Mouse (Mus musculus) G1E-ER4 (cell line): ENCODE results near the gene Helz. TPM values are rescaled to one million over a fixed set of nuclear protein-coding genes. Genes with fewer than 3 reads are reported as not detected.

ENCODE experiments used
- GATA1 ChIP-seq: IDR thresholded peaks from one replicate; pipeline ENCODE4 v1.8.0; 2012; ENCODE audit warnings: low read length, inconsistent platforms
- polyA plus RNA-seq: library from polyadenylated mRNA; stranded (reverse); fragments of >175 nt; gene quantifications from 2 replicates; pipeline ENCODE4 v1.2.3, GENCODE M21; 2012

Helz gene
- polyA plus RNA-seq, 1 experiment, result 76.9 TPM

DNA sequence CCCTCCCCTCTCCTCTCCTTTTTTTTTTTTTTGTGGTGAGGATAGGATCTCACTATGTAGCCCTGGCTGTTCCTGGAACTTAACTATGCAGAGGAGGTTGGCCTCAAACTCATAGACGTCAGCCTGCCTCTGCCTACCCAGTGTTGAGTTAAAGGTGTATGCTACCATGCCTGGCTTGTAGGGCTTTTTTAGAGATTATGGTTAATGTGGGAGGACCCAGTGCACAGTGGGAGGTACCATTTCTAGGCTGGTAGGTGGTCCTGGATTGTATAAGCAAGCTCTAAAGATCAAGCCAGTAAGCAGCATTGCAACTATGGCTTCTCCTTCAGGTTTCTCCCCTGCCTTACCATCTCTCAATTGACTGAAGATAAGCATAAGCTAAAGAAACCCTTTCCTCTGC is 7.4 kb upstream of the Helz start:
- no peak for TF ChIP-seq GATA1

DNA sequence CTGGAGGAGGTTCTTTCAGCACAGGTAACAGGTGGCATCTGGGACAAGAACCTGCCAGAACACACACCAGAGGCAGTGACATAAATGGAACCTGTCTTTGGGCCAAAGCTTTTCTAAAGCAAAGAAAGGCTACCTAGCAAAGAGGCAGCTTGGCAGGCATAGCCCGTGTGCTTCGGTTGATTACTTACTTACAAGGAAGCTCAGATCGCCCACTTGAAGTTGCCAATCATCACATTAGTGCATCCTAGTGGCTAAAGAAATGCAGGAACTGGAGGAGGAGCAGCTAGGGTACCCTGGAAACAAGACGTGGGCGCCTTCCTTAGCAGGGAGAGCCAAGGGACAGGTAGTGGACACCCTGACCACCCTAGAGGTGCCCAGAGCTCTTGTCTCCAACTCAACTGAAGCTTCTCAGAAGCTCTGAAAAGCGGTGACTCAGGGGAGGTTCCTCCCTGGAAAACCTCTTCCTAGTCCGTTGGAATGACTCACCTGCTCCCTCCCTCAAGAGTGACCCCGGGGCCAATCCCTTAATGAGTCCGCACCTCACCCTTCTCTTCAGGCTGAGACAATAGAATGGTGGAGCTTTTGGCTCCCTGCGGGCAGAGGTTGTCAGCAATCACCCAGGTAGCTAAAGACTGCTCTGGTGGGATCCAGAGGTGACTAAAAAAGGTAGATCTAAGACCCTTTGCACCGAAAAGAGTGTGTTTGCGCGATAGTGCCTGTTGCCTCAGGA is 1.8 kb upstream of the Helz start:
- no peak for TF ChIP-seq GATA1

DNA sequence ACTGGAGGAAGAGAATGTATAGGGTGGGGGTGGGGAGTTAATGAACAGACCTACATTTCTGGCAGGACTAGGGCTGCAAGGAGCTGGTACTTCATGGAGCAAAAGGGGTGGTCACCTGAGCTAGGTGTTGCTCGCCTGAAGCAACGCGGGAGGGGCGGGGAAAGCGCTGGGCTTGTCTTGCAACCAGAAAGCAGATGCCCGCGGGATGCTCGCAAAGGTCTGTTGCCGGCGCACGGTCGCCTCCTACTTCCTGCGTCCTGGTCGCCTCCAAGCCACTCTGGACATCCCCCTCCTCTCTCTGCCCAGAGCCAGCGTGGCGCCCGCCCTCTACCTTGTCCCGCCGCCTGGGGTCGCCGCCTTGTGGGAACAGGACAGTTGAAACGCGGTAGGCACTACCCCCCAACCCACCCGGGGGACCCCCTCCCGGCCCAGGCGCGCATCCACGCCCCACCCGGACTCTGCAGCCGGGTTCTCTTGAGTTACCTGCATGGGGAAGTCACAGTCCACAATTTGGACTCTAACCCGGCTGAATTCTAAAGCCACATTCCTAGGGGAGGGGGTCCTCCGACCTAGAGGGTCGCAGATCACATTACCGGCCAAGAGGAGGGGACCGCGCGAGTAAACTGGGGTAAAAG is 946 bp upstream of the Helz start:
- TF ChIP-seq GATA1, result no peak

DNA sequence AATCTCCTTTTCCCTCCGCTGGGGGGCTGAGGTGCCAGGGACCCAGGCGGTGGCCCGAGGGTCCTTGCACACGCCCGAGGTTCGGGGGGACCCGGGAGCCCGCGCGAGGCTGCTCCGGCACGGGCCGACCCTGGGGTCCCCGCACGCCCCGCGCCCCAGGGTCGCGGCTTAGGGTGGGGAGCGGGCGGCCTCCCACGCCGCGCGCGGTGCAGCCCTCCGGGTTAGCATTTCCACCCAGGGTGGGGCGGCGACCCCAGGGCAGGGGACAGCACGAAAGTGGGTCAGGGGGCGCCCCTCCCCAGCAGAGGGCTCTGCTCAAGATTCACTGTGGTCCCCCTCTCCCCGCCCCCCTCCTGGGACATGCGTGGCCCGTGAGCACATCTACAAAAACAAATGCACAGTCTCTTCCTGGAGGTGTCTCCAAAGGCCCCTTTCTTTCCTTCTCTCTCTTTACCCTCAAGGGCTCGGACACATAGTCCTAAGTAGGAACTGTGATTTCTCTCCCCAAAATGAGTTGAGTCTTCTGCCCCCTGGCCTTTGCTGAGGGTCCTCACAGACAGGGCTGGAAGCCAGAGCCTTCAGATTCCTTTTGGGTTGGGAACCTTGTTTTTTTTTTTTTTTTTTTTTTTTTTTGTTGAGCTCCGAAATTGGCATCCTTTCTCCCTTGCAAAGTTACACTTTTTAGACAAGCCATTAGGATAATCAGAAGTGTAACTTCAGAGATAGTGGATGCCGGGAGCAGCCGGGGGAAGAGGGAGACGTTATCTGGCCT is 660 bp downstream of the Helz start:
- no peak for TF ChIP-seq GATA1

DNA sequence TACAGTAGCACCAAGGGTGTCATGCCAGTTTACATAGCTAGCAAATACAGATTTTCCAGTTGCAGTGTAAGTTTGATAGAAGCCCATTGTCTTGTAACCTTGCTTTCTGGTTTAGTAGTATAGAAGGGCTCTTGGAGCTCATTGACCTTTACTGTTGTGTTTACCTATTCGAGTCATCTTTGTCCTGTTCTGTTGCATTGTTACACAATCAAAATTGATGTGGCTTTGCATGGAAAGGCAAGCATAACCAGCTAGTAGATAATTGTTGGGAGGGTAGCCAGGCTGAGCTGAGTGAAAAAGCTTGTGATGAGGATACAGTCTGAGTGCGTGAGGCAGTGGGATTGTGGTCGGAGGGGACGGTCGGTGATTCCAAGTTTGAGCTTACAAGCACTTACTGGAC is 12.1 kb downstream of the Helz start:
- no peak for TF ChIP-seq GATA1

DNA sequence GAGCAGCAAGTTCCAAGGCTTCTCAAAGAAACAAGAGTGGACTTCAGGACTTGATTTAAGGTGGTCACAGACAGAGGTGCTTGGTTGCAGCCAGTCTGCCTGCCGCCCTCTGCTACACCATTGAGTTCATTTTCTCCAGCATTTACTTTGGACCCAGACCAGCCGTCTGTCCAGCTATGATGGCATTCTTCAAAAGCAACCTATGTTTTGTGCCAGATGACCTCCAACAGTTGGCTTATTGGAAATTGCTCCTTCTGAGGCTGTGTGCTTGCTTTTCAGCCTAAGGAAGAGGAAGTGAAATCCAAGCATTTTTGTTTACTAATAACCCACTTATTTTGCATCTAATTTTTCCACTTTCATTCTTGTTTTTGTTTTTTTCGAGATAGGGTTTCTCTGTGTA is 19.7 kb downstream of the Helz start:
- no peak for TF ChIP-seq GATA1

DNA sequence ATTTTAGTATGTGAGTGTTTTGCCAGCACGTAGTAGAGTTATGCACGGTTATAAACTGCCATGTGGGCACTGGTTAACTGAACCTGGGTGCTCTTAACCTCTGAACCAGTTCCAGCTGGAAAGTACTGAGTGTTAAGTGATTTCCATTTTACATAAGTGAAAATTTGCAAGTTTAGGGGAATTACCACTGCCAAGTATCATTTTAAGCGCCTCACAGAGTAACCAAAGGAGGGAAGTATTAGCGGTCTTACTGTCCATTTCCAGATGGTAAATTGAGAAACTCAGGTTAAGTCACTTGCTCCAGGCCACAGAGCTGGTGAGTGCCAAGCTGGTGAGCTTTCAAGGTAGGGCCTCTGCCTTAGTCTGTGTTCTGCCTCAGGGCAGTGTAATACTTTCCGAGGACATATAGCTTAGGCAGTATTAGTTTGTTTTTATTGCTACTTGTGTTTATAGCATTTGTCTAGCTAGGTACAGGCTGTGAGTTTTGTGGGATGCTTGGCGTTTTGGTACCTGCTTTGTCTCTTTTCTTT is 20.8 kb downstream of the Helz start:
- TF ChIP-seq GATA1, result no peak

DNA sequence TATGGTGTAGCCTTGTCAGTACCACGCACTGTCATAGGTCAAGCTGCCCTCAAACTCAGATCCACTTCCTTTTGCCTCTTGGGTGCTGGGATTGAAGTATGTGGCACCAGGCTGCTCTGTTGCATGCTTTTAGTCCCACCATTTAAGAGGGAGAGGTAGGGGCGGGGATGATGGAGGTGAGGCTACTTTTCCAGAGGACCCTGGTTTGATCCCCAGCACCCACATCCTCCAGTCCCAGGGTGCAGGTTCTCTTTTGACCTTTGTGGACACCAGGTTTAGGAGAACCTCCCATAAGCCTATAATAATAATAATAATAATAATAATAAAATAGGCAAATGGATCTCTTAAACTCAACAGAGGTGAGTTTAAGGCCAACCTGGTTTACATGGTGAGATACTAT is 23.6 kb downstream of the Helz start:
- TF ChIP-seq GATA1, result no peak

DNA sequence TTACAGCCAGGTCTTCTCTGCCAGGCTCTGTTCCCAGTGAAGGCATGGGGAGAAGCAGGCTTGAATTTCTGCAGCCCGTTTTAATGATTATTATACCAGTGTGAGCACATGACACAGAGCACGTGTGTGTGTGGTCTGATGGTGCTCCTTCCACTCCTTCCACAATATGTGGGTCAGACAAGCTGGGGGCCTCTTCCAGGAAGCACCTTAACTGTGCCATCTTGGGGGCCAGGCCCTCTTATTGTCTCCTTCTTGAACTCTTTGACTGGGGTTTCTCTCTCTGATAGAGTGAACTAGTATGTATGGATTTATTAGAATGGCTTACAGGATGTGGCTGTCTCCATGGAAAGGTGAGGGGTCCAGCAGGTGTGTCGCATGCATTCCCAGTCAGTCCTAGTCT is 24.8 kb downstream of the Helz start:
- no peak for TF ChIP-seq GATA1

DNA sequence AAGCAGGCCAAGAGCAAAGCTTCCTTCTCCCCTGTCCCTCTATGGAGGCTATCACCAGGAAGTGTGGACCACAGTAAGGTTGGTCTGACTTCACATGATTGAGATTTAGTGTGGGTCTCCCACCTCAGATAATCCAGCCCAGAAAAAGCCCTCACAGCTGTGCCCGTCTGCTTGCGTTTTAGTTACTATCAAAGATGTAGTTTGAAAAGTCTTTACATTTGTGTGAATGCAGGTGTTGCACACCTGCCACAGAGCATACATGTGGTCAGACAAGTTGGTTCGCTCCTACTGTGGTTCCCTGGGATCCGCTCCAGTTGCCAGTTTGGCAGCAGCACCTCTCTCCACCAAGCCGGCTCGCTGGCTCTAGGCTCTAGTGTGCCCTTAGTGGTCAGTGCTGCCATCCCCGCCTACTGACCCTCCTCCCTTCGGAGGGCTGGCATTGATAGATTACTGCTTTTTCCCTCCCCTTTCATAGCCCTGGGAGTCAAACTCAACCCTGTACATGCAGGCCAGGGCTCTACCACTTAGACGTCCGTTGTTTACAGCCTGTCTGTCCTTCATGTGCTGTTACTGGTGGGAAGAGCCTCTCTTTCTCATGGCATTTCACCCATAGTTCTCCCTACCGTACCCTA is 25.4 kb downstream of the Helz start:
- TF ChIP-seq GATA1, result no peak

DNA sequence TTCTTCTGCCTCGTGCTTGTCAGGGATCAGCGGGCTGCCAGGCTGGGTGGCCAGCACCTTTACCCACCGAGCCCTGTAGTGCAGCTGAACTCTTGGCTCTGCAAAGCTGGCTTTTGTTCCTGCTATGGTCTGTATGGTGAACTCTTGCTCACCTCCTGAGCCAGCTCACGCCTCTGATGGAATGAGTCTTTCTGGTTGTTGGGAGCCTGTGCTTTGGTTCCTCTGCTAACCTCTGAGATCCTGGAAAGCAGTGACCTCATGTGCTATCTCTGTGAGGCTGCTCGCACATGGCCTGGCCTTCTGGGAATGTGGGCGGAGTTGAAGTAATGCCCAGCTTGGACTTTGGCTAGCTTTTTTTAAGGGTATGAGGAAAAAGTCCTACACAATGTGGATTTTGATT is 26.1 kb downstream of the Helz start:
- no peak for TF ChIP-seq GATA1

DNA sequence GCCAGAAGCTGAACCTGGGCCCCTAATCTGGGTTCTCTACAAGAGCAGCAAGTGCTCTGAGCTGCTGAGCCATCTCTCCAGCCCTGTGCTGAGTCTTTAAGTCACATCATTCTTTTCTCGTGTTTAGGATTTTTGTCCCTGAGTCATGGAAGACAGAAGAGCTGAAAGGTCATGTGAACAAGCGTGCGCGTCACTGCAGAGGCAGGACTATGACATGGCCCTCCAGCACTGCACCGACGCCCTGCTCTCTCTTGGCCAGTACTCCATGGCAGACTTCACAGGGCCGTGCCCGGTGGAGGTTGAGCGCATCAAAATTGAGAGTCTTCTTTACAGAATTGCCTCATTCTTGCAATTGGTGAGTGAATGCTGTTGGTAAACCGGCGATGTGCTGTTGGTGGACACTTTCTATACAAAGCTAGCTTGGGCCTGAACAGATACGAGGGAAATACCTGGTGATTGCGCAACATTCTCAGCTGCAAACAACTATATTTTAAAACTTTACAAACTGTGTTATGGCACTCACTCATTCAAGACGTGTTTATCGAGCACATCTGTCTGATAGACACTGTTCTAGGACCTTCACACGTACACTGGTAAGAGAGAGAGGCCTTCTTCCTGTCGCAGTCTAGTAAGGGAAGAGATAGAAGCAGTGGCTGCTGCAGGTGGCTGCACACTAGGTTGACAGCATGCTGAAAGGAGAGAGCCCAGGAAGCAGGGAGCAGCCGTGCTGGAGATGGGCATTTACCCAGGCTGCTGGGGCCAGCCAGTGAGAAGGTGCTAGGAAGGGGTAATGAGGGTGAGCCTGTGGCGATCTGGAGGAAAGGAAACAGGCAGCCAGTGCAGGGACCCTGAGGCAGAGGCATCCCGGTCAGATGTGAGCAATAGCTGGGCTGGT is 27.3 kb downstream of the Helz start:
- TF ChIP-seq GATA1, result no peak

DNA sequence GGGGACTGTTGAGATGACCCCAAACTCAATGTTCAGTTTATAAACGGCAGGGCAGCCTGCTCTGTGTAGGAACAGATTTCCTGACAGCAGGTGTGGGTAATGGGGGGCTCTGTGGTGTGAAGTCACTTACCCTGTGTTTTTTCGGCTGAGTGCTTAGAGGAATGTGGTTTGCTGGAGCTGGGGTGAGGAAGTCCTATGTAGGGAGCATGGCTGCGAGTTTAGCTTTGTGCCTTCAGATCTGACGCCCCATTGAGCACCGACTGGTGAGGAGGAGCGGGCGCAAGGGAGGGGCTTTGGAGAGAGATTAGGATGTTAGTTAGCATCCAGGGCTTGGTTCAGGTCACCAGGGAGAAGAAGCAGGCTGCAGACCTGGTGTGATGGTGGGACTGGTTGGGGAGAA is 28.5 kb downstream of the Helz start:
- no peak for TF ChIP-seq GATA1

DNA sequence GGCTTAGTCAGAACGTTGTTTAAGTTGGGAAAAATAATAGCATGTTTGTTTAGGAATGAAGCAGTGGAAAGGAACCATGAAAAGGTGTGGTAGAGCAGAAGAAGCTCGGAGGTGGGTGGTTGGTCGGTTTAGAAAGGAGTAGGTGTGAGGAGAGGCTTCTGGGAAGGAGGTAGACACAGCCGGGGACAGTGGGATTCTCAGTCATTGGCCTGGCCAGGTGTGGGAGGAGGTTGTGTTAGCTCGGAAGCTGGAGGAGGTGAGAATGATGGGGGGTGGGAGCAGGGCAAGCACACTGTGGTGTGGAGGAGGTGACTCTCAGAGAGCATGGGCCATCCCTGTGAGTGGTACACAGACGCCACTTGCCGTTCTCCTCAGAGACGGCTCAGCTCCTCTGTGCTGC is 29.7 kb downstream of the Helz start:
- TF ChIP-seq GATA1, result no peak

DNA sequence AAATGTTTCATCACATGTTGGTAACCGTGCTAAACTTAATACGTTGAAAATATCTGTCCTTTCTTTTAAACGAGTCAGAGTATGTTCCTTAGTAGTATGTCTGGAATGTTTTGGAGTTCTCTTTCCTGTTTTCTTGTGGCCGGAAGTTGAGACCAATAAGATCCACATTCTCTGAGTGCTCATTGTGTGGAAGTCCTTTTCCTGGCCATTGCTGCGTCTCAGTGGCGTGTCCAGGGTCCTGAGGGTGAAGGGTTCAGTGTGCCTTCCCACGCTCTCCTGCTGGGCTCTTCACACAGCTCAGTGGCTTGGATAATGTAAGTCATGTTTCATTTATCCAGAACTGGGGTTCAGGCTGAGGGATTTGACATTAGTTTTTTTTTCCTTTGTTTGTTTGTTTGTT is 30.5 kb downstream of the Helz start:
- no peak for TF ChIP-seq GATA1
